Mouse (Mus musculus) ES-E14 (cell line): ENCODE results near the gene Dnaja3.

ENCODE experiments used
- CHD2 ChIP-seq: IDR thresholded peaks from 2 replicates; pipeline ENCODE4 v1.6.1; 2014; ENCODE audit warnings: mild to moderate bottlenecking, low read depth, low read length, inconsistent platforms
- MAFK ChIP-seq: IDR thresholded peaks from 2 replicates; pipeline ENCODE4 v1.6.1; 2014; ENCODE audit warnings: mild to moderate bottlenecking, low read depth, low read length, inconsistent platforms; ENCODE audit not compliant: insufficient read depth
- ZC3H11A ChIP-seq: IDR thresholded peaks from 2 replicates; pipeline ENCODE4 v1.6.1; 2012; ENCODE audit warnings: low read depth, mild to moderate bottlenecking, inconsistent platforms, low read length, borderline replicate concordance
- ZNF384 ChIP-seq: IDR thresholded peaks from 2 replicates; pipeline ENCODE4 v1.6.1; 2012; ENCODE audit warnings: low read depth, low read length, inconsistent platforms

DNA sequence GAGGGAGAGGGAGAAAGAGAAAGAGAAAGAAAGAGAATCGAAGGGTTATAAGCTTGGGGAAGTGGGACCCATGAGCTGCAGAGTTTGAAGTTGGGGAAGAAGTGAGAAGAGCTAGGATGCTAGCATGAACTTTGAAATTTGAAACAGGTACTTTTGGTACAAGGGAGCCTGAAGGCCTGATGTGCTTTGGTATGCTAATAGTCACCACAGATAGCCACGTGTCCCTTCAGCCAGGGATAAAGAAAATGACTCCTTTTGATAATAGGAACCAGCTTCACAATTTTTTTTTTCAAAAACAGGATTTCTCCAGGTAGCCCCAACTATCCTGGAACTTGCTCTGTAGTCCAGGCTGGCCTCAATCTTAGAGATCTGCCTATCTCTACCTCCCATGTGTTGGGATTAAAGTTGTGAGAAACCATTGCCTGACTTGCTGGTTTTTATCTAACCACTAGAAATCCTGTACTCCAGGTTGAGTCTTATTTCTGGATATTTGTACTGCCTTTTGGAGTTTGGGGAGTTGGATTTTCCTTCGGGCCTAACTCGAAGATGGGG, 42.9 kb downstream of the Dnaja3 start:
- TF ChIP-seq ZC3H11A, result no peak
- TF ChIP-seq ZNF384, result no peak
- no peak for TF ChIP-seq MAFK
- no peak for TF ChIP-seq CHD2
